Comparison of ENCODE assay signal across 17 mouse cellular contexts in the genomic region with DNA sequence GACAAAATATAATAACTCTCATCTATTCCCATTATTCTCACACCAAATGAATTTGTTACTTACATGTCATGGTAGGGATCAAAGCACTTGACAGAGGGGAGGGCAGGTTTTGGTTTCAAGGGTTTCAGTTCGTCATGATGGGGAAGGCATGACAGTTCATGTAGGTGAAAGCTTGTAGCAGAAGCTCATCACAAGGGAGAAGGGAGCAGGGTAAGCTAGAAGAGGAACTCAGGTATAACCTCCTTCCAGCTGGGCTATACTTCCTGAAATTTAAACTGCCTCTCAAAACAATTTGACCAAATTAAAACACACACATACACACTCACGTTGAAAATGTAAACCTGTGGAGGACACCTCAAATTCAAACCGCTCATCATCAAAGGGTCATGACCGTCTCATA.
"Had no signal": no experiment of that assay in that cellular context is flagged by ENCODE, and none has a peak within 500 bp of the region (broad histone marks: within the 10 kb centered on the region; RNA-seq: fewer than 3 reads in every experiment).

No protein-coding gene starts in this region.

- H3K36me3 ChIP-seq: midbrain, embryonic 15.5 days had no signal

- H3K4me1 ChIP-seq: limb, embryonic 12.5 days; midbrain, embryonic 15.5 days had no signal

- H3K9me3 ChIP-seq: intestine, embryonic 15.5 days; limb, embryonic 12.5 days; midbrain, embryonic 15.5 days had no signal

- ATAC-seq: intestine, embryonic 15.5 days; lung, postnatal 0 days; midbrain, embryonic 15.5 days had no signal

- H3K4me2 ChIP-seq: intestine, embryonic 15.5 days; limb, embryonic 12.5 days; midbrain, embryonic 11.5 days; midbrain, embryonic 15.5 days had no signal

- H3K9ac ChIP-seq: intestine, embryonic 15.5 days; limb, embryonic 12.5 days; liver, embryonic 14.5 days; midbrain, embryonic 15.5 days had no signal

- DNase-seq: kidney, adult 2 months; kidney, postnatal 36 days; liver; lung, adult 2 months; lung, postnatal 36 days; right cerebral cortex, adult 18-20 months; right cerebral cortex, postnatal 25 days; thymus, adult 18-20 months; thymus, postnatal 14 days had no signal

- H3K4me3 ChIP-seq: intestine, embryonic 15.5 days; layer of hippocampus, adult 2 months; limb, embryonic 12.5 days; megakaryocyte, embryonic 14.5 days; midbrain, embryonic 15.5 days had no signal

- H3K27me3 ChIP-seq: intestine, embryonic 15.5 days; limb, embryonic 12.5 days; megakaryocyte, embryonic 14.5 days; midbrain, embryonic 15.5 days had no signal

- H3K27ac ChIP-seq: intestine, embryonic 15.5 days; layer of hippocampus, adult 2 months; limb, embryonic 12.5 days; liver, embryonic 14.5 days; midbrain, embryonic 15.5 days had no signal
